Mouse (Mus musculus): ENCODE measurements around the gene Olfr1107.

The Olfr1107 gene

DNA sequence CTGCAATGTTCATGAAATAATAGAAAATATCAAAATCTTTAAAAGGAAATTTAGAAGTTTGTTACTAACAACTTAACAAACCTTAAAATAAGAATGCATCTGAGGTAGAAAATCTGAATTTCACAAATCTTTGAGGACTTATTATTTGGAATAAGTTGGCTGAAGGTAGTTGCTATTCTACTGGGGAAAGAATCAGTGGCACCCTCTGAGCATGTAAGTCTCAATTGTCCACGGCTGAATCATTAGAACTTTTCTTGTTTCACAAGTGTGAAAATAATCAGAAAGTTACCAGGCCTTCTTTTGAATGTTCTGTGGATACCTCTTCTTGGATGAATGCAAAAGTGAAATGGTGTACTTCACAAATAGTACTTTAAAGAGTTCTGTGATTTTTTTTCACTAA lies at the start of gene Olfr1107:
Gene Olfr1107 (minus strand): TSS at position 101 of the 400 bp plus-strand sequence.
- no peak for DNase-seq (ENCODE audit: low spot score)

- DNase-seq (ENCODE audit: low spot score), result no peak
Observed at GRCm38 (mm10) chr2:87114467-87114866, 38.9 kb upstream of the Olfr1107 start, which contains the start of gene Olfr259. TSS of gene Olfr259 (minus strand) at chr2:87114567.

GRCm38 (mm10) chr2:87095908-87096307 lies 20.3 kb upstream of the Olfr1107 start, which contains the start of gene Olfr1109:
TSS of gene Olfr1109 (minus strand) at chr2:87096008.
- DNase-seq (ENCODE audit: low spot score), result no peak

DNA sequence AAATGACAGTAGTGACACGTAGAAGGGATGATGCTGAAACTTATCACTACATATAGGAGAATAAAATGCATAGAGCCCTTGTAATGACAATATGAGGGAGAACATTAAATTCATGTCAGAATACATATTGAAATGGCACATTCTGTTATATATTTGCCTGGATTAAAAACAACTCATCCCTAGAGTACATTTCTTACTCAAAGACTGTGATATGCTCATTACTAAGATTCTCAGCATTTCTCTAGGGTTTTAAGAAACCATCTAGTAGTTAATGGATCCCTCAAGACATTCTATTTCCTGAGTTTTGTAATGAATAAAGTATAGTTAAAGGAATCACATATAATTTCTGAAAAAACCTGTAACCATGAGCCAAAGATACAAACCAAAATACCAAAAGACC lies 23.4 kb downstream of the Olfr1107 start, which contains the start of gene Olfr1106:
Gene Olfr1106 (minus strand): TSS at position 101 of the 400 bp plus-strand sequence.
- DNase-seq (ENCODE audit: low spot score), result no peak

DNA sequence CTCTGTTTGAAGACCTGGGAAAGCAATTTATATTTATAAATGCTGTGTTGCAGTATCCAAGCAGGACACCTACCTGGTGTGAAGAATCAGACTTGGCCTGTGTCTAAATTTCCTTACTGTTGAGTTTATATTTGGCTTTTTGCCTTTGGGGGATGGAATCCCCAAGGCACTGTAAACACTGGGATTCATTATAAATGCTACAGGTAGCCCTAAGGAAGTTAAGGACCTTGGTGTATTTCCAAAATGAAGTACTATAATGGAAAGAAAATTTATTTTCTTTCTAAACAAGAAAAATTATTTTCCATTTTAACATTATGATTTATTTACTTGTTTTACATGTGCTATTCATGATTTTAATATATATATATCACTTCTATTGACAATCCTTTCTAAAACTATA lies 39.2 kb downstream of the Olfr1107 start, which contains the start of gene Olfr1105:
Gene Olfr1105 (minus strand): TSS at position 101 of the 400 bp plus-strand sequence.
- no peak for DNase-seq (ENCODE audit: low spot score)

- DNase-seq (ENCODE audit: low spot score), result no peak
Observed at GRCm38 (mm10) chr2:87026980-87027379, 48.6 kb downstream of the Olfr1107 start, which contains the start of gene Olfr1104. TSS of gene Olfr1104 (minus strand) at chr2:87027080.

Data from urinary bladder, postnatal 14 days (tissue).